Mouse (Mus musculus): ENCODE results near the gene Fgf10.
A peak's percentile ranks its signal among the peaks of the same experiment; 100 is the strongest.

Fgf10 gene

GRCm38 (mm10) chr13:118716265-118716664 lies 46.7 kb downstream of the Fgf10 start:
- peak; percentile 20 for DNase-seq (ENCODE audit: extremely low spot score, low spot score)

DNA sequence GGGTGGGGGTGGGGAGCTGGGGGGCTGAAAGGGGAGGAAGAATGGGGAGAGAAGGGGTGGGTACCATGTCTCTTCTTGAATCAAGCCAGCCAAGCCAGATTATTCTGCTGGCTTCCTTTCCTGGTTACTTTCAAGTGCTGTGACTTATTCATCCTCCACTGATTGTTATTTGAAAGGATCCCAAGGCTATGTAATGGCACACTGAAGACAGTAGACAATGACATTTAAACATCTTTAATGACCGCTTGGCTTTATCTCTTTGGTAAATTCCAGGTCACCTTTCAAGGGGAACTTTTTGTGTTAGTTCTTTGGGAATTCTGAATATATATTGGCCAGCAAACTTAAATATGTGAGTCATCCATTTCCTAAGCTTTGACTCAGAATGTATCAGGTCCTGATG lies 47.1 kb downstream of the Fgf10 start:
- DNase-seq (ENCODE audit: extremely low spot score, low spot score), result no peak

GRCm38 (mm10) chr13:118718396-118718795 lies 48.8 kb downstream of the Fgf10 start:
- DNase-seq (ENCODE audit: extremely low spot score, low spot score), result no peak

DNA sequence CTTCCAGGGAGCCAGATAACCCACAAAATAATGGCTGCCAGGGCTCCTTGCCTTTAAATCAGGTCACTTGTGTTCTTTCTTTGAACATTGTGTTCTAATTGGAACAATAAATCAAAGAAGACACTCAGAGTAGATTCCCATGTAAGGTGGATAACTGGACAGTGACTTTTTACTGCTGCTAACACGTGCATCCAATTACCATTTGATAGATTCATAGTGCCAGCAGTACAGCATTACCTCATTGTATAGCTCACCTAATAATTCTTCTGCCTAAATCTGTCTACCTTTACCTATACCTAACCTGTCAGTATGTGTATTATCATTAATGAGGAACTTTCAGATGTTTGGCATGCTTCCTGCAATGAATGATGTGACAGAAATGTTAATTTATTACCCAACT lies 52.1 kb downstream of the Fgf10 start:
- DNase-seq (ENCODE audit: extremely low spot score, low spot score), result no peak

DNA sequence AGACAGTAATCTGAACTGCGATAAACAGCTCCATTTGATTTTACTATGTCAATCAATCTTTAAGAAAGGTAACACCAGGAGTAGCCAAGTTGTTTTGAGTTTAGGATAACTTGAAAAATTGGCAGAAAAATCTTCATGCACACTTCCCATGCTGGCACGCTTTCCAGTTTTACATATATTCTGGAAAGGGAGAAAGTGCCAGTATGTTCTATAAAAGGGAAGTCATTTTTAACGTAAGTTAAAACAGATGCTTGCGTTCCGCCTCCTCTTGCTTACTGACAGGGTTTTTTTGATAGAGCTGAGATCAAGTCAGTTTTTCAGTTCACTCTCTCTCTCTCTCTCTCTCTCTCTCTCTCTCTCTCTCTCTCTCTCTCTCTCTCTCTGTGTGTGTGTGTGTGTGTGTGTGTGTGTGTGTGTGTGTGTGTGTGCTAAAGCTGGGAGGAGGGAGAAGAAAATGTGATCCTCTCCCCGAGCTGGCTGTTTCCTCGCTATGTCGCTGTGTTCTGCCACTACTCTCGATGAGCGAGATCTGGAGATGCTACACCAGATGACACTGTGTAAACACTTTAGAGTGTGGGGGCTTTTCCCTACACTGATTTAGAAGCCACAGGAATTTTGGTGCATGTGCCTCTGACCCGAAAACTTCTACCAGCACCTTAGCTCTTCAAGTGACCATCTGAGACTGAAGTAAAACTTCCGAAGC lies 62.4 kb downstream of the Fgf10 start:
- no peak for DNase-seq (ENCODE audit: extremely low spot score, low spot score)

- no peak for DNase-seq (ENCODE audit: extremely low spot score, low spot score)
These were observed 70.3 kb downstream of the Fgf10 start for GRCm38 (mm10) chr13:118739854-118740411.

GRCm38 (mm10) chr13:118742788-118743187 lies 73.2 kb downstream of the Fgf10 start:
- DNase-seq (ENCODE audit: extremely low spot score, low spot score), result no peak

GRCm38 (mm10) chr13:118744806-118745205 lies 75.2 kb downstream of the Fgf10 start:
- no peak for DNase-seq (ENCODE audit: extremely low spot score, low spot score)

DNA sequence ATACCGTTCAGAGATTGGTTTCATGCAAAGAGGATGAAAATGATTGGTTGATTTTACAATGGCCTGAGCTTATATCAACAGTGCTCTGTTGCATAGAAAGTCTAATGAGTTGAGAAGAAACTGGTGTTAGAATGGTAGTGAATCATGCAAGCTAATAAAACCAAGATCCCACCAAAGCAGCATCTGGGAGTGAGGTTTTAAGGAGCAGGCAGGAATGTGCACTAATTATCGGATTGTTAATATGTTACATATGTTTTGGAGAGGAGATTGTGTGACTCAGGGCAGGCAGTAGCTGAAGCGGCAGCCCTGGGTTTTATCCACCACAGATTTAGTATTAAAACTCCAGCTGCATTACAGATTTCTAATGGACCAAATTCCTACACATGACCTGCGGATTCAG lies 76.8 kb downstream of the Fgf10 start:
- DNase-seq (ENCODE audit: extremely low spot score, low spot score), result no peak

DNA sequence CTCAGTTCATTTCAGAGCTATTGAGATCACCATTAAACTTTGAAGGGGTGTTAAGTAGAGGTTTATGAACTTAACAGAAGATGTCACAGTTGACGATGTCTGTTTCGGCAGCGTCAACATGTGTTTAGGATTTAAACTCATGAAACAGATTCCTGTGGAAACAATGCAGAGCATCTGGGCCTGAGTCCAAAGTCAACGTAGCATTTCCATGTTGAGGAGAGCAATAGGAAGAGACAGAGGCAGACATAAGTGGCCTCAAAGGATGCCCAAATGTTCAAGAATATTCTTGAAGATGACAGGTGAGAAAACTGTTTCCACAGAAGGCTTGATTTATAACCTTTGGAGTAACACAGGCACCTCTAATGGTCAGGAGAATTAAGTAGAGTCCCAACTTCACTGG lies 84.4 kb downstream of the Fgf10 start:
- no peak for DNase-seq (ENCODE audit: extremely low spot score, low spot score)

DNA sequence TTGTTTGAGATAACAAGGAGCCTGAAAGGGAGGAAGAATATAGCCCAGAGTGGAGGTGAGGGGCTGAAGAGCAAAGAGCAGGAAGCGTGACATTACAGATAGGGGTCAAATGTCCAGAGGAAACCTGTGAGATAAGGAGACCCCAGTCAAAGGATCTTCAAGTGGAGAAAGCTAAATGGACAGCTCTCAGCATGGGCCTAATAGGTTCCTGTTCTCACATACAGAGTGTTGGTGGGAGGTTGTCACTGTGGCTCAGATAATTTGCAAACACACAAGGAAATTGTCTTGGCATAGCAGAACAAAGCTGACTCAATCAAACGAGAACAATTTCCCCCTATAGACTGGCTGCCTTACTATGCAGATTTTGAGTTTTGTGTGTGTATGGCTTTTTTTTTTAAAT lies 89.4 kb downstream of the Fgf10 start:
- no peak for DNase-seq (ENCODE audit: extremely low spot score, low spot score)

- DNase-seq (ENCODE audit: extremely low spot score, low spot score), result no peak
These were observed 93.4 kb downstream of the Fgf10 start for GRCm38 (mm10) chr13:118762982-118763381.

DNA sequence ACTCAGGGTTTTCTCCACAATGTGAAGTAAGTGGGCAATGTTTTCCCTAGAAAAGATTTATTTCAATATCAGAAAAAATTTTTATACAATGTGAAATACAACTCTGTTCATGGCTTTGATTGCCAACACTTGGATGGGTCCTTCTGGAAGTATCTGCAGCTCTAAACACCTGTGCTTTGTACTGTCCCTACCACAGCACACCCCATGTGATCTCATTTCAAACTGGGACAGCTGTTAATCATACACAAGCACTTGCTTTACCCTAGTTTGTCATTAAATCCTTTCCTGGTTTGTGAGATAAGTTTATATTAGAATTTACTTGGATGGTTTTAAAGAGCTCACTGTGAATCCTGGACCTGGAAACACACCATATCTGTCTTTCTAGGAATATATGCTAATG lies 102.6 kb downstream of the Fgf10 start:
- DNase-seq (ENCODE audit: extremely low spot score, low spot score), result no peak

- DNase-seq (ENCODE audit: extremely low spot score, low spot score), result no peak
These were observed 105.6 kb downstream of the Fgf10 start for GRCm38 (mm10) chr13:118775148-118775547.

GRCm38 (mm10) chr13:118779161-118779560 lies 109.6 kb downstream of the Fgf10 start:
- DNase-seq (ENCODE audit: extremely low spot score, low spot score), result no peak

GRCm38 (mm10) chr13:118791753-118792152 lies 122.2 kb downstream of the Fgf10 start:
- DNase-seq (ENCODE audit: extremely low spot score, low spot score), result no peak

GRCm38 (mm10) chr13:118792198-118792597 lies 122.6 kb downstream of the Fgf10 start:
- no peak for DNase-seq (ENCODE audit: extremely low spot score, low spot score)

- no peak for DNase-seq (ENCODE audit: extremely low spot score, low spot score)
These were observed 130.6 kb downstream of the Fgf10 start for GRCm38 (mm10) chr13:118800176-118800575.

- no peak for DNase-seq (ENCODE audit: extremely low spot score, low spot score)
These were observed 137.1 kb downstream of the Fgf10 start for GRCm38 (mm10) chr13:118806662-118807061.

DNA sequence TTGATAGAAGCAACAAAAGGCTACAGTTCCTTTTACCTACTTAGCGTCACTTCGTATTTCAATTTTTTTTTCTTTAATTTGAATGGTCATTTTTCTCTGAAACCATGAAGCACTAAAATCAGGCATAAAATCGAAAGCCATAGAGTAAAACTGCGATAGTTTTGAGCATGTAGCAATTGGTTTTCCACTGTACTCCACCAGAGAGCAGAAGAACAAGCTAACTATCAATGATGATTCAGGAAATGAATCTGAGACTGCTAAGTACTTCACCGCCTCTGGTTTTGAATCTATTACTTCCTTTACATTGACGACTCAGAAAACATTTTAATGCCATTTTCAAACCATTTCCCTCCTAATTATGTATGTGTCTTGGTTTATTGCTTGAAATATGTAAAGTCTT lies 150.2 kb downstream of the Fgf10 start:
- DNase-seq (ENCODE audit: extremely low spot score, low spot score), result no peak

- DNase-seq (ENCODE audit: extremely low spot score, low spot score), result no peak
These were observed 153.5 kb downstream of the Fgf10 start for GRCm38 (mm10) chr13:118823113-118823512.

DNA sequence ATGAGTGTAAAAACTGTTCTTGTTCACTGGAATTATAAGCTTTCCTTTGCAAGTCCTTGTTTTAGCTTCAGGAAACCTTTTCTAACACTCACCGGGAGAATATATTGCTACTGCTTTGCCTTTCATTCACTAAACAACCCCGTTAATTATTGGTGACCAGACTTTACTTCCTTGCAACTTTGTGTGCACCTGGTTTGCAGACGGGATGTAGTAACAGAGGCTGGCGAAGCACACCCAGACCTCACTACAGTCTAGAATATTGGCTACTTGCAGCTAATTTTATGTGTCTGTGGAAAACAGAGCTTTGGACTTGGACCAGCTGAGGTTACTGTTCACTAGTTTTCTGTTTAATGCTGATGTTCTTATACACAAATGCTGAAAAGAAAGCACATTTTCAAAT lies 155.5 kb downstream of the Fgf10 start:
- no peak for DNase-seq (ENCODE audit: extremely low spot score, low spot score)

DNA sequence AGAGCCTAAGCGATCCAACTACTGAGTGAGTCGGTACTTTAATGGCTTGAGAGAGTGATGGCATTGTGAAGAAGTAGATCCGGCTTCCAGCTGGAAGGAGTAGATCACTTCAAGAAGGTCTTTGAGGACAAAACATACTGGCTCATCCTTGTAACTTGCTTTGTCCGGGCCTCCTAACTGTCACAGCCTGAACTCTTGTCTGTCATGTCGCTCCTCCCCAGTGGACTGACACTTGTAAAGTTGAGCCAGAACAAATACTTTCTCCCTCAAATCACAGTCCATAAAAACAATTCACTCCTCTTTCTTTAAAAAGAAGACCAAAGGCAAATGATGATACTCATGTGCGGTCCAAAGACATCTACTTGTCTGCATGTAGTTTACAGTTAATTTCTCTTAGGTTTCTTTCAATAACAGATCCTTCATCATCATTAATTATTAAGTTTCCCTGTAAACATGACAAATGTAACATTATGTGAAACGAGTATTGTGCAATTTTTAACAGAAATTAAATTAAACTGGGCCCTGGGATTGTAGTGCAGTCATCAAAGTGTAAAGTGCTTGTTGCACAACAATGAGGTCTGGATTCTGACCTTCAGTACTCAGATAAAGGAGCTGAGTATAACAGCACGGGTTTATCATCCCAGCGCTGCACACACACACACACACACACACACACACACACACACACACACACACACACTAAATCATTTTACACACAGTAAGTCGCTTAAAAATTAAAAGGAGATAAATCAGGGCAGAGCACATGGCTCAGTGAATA lies 159.2 kb downstream of the Fgf10 start:
- no peak for DNase-seq (ENCODE audit: extremely low spot score, low spot score)
